Mouse (Mus musculus) neural tube, embryonic 14.5 days (tissue): ENCODE measurements at regions not wholly inside any gene's neighbourhood (a gene's known extent, or its start where the extent isn't known, plus 50 kb on each side); places are given as distances from the start of the nearest gene placed in this dataset. TPM values are rescaled to one million over a fixed set of nuclear protein-coding genes. Genes with fewer than 3 reads are reported as not detected.

Experiments
- ATAC-seq: fragments of 200-750 bp; cut with Nextera tagmentation; 2 replicates; pipeline ENCODE4 v1.8.0; 2017; ENCODE audit warnings: low read depth, mild to moderate bottlenecking, moderate TSS enrichment, moderate library complexity
- H3K27ac ChIP-seq: fragments of 300-500 bp; sonication (generic); 2 replicates; pipeline ENCODE4 v1.5.1; 2014; ENCODE audit warnings: low read depth, mild to moderate bottlenecking, control low read depth, low read length, moderate library complexity, mixed read lengths
- H3K27me3 ChIP-seq: fragments of 300-500 bp; sonication (generic); 2 replicates; pipeline ENCODE4 v1.6.1; 2014; ENCODE audit warnings: low read length; ENCODE audit not compliant: control insufficient read depth, insufficient read depth
- H3K36me3 ChIP-seq: fragments of 300-500 bp; sonication (generic); 2 replicates; pipeline ENCODE4 v1.6.1; 2014; ENCODE audit warnings: low read length, mixed read lengths; ENCODE audit not compliant: control insufficient read depth, insufficient read depth
- H3K4me1 ChIP-seq: fragments of 300-500 bp; sonication (generic); 2 replicates; pipeline ENCODE4 v1.6.1; 2014; ENCODE audit warnings: low read length; ENCODE audit not compliant: control insufficient read depth, insufficient read depth
- H3K4me2 ChIP-seq: fragments of 300-500 bp; sonication (generic); 2 replicates; pipeline ENCODE4 v1.6.1; 2014; ENCODE audit warnings: mild to moderate bottlenecking, low read depth, low read length, control low read depth
- H3K4me3 ChIP-seq: fragments of 300-500 bp; sonication (generic); 2 replicates; pipeline ENCODE4 v1.5.1; 2014; ENCODE audit warnings: low read depth, low read length, control low read depth, mixed read lengths
- H3K9ac ChIP-seq: fragments of 300-500 bp; sonication (generic); replicated peaks from 2 replicates; pipeline ENCODE4 v1.6.1; 2014; ENCODE audit warnings: low read depth, mild to moderate bottlenecking, control low read depth, low read length, mixed read lengths
- H3K9me3 ChIP-seq: fragments of 300-500 bp; sonication (generic); 2 replicates; pipeline ENCODE4 v1.6.1; 2016; ENCODE audit warnings: low read length; ENCODE audit not compliant: control insufficient read depth
- WGBS: fragments of 180-500 bp; shearing (Covaris S2); extraction: QIAGEN DNeasy Blood & Tissue Kit; methylation state at CpG from one replicate; pipeline ENCODE4 v1.1.7; 2014; 5-methylcytosine and 5-hydroxymethylcytosine counted together
- microRNA counts: library from miRNA; unstranded; fragments of <30 nt; microRNA quantifications from one replicate; lab custom pipeline; 2016
- microRNA-seq: library from miRNA; unstranded; fragments of <30 nt; microRNA quantifications from one replicate; pipeline ENCODE4, GENCODE M21; 2016

- H3K27ac ChIP-seq = no peak overlapping the region
- no peaks in the 10 kb centered on the region for H3K27me3 ChIP-seq
- no peak for ATAC-seq
- H3K9ac ChIP-seq = no peak overlapping the region
- no peak overlapping the region for H3K4me3 ChIP-seq
- H3K4me1 ChIP-seq = no peaks in the 10 kb centered on the region
- WGBS = 69% methylated on average over 4 of the region's 4 CpGs
- H3K4me2 ChIP-seq = no peak overlapping the region
- H3K36me3 ChIP-seq = no peaks in the 10 kb centered on the region
- H3K9me3 ChIP-seq = no peaks in the 10 kb centered on the region
Measured at GRCm38 (mm10) chrX:103556046-103556445, 74.3 kb upstream of the Zcchc13 start.

GRCm38 (mm10) chrX:103556681-103557490 lies 73.5 kb upstream of the Zcchc13 start:
- Histone ChIP-seq H3K4me3 (no peak overlapping the region), H3K27me3 (no peaks in the 10 kb centered on the region), H3K9me3 (no peaks in the 10 kb centered on the region), H3K27ac (no peak overlapping the region), H3K36me3 (no peaks in the 10 kb centered on the region), H3K4me1 (no peaks in the 10 kb centered on the region), H3K4me2 (no peak overlapping the region), H3K9ac (no peak overlapping the region)
- WGBS = 54% methylated on average over 7 of the region's 7 CpGs
- ATAC-seq = no peak

GRCm38 (mm10) chrX:103557496-103557895 lies 72.9 kb upstream of the Zcchc13 start:
- Histone ChIP-seq H3K27me3 (no peaks in the 10 kb centered on the region), H3K9me3 (no peaks in the 10 kb centered on the region), H3K4me3 (no peak overlapping the region), H3K4me1 (no peaks in the 10 kb centered on the region), H3K36me3 (no peaks in the 10 kb centered on the region), H3K4me2 (no peak overlapping the region), H3K27ac (no peak overlapping the region), H3K9ac (no peak overlapping the region)
- ATAC-seq = no peak
- 64% methylated on average over 4 of the region's 4 CpGs for WGBS

- no peak overlapping the region for H3K4me3 ChIP-seq
- H3K27ac ChIP-seq = peak overlapping the region; percentile 72
- H3K27me3 ChIP-seq = no peaks in the 10 kb centered on the region
- H3K9me3 ChIP-seq = no peaks in the 10 kb centered on the region
- 23% methylated on average over 8 of the region's 8 CpGs for WGBS
- no peak overlapping the region for H3K9ac ChIP-seq
- no peak overlapping the region for H3K4me2 ChIP-seq
- no peaks in the 10 kb centered on the region for H3K4me1 ChIP-seq
- no peaks in the 10 kb centered on the region for H3K36me3 ChIP-seq
- peak; percentile 98 for ATAC-seq
Measured at GRCm38 (mm10) chrX:103563531-103564246, 66.7 kb upstream of the Zcchc13 start.

GRCm38 (mm10) chrX:103573344-103573743 lies 57.0 kb upstream of the Zcchc13 start:
- no peak overlapping the region for H3K27ac ChIP-seq
- no peak overlapping the region for H3K9ac ChIP-seq
- no peak overlapping the region for H3K4me2 ChIP-seq
- no peaks in the 10 kb centered on the region for H3K9me3 ChIP-seq
- H3K27me3 ChIP-seq = no peaks in the 10 kb centered on the region
- 84% methylated on average over 4 of the region's 4 CpGs for WGBS
- H3K4me1 ChIP-seq = no peaks in the 10 kb centered on the region
- no peak for ATAC-seq
- H3K36me3 ChIP-seq = no peaks in the 10 kb centered on the region
- H3K4me3 ChIP-seq = no peak overlapping the region

- H3K4me1 ChIP-seq = no peaks in the 10 kb centered on the region
- H3K4me3 ChIP-seq = no peak overlapping the region
- no peaks in the 10 kb centered on the region for H3K9me3 ChIP-seq
- H3K9ac ChIP-seq = no peak overlapping the region
- no peaks in the 10 kb centered on the region for H3K27me3 ChIP-seq
- no peaks in the 10 kb centered on the region for H3K36me3 ChIP-seq
- no peak overlapping the region for H3K4me2 ChIP-seq
- WGBS = 100% methylated on average over 5 of the region's 5 CpGs
- no peak for ATAC-seq
- H3K27ac ChIP-seq = no peak overlapping the region
Measured at GRCm38 (mm10) chrX:103579484-103579883, 50.9 kb upstream of the Zcchc13 start.

MicroRNAs encoded in the stretch of these regions (microRNA counts, 519-probe panel; counts per million panel counts)
- microRNA mmu-miR-374 (lab: Ali Mortazavi, UCI) (4,141 counts per million, percentile 48 among the panel's probes with 10 or more counts), microRNA mmu-miR-421 (lab: Ali Mortazavi, UCI) (2,628 counts per million, percentile 14 among the panel's probes with 10 or more counts)

Small RNA genes in the stretch of these regions (microRNA-seq; reads per million reads assigned to microRNA genes)
- gene Mir374b (not detected), gene Mir374c (not detected), gene Mir421 (215 reads per million, percentile 56 among the genes with 10 or more reads in this experiment)
